Mouse (Mus musculus) hindbrain, embryonic 13.5 days (tissue): ENCODE measurements around the gene Smco1. TPM values are rescaled to one million over a fixed set of nuclear protein-coding genes. Genes with fewer than 3 reads are reported as not detected.

Source experiments
- ATAC-seq: fragments of 200-750 bp; cut with Nextera tagmentation; 2 replicates; pipeline ENCODE4 v1.8.0; 2017; ENCODE audit warnings: moderate TSS enrichment; ENCODE audit not compliant: low FRiP score
- H3K27ac ChIP-seq: fragments of 300-500 bp; sonication (generic); 2 replicates; pipeline ENCODE4 v1.5.1; 2015; ENCODE audit warnings: inconsistent platforms, mild to moderate bottlenecking, moderate library complexity
- H3K27me3 ChIP-seq: fragments of 300-500 bp; sonication (generic); 2 replicates; pipeline ENCODE4 v1.6.1; 2015; ENCODE audit warnings: mild to moderate bottlenecking, inconsistent platforms
- H3K36me3 ChIP-seq: fragments of 300-500 bp; sonication (generic); 2 replicates; pipeline ENCODE4 v1.6.1; 2015; ENCODE audit warnings: mild to moderate bottlenecking, inconsistent platforms
- H3K4me1 ChIP-seq: fragments of 300-500 bp; sonication (generic); replicated peaks from 2 replicates; pipeline ENCODE4 v1.6.1; 2015; ENCODE audit warnings: inconsistent platforms
- H3K4me2 ChIP-seq: fragments of 300-500 bp; sonication (generic); 2 replicates; pipeline ENCODE4 v1.6.1; 2015; ENCODE audit warnings: inconsistent platforms, mild to moderate bottlenecking, moderate library complexity
- H3K4me3 ChIP-seq: fragments of 300-500 bp; sonication (generic); 2 replicates; pipeline ENCODE4 v1.5.1; 2015; ENCODE audit warnings: mild to moderate bottlenecking, inconsistent platforms
- H3K9ac ChIP-seq: fragments of 300-500 bp; sonication (generic); 2 replicates; pipeline ENCODE4 v1.6.1; 2015; ENCODE audit warnings: mild to moderate bottlenecking, inconsistent platforms
- H3K9me3 ChIP-seq: fragments of 300-500 bp; sonication (generic); 2 replicates; pipeline ENCODE4 v1.6.1; 2016; ENCODE audit warnings: inconsistent platforms
- WGBS: fragments of 180-500 bp; shearing (Covaris S2); methylation state at CpG from one replicate; pipeline ENCODE4 v1.1.7; 2015; 5-methylcytosine and 5-hydroxymethylcytosine counted together
- microRNA counts: library from miRNA; unstranded; fragments of <30 nt; microRNA quantifications from one replicate; lab custom pipeline; 2016
- microRNA-seq: library from miRNA; unstranded; fragments of <30 nt; microRNA quantifications from one replicate; pipeline ENCODE4, GENCODE M21; 2016
- polyA plus RNA-seq: library from polyadenylated mRNA; unstranded; fragments of >200 nt; fragmentation: Nextera tagmentation; extraction: Ambion mirVana; gene quantifications from 2 replicates; pipeline ENCODE4 v1.2.1, GENCODE M21; 2015

Gene Smco1
- polyA plus RNA-seq, 1 experiment from 2014 or later: 0.16 TPM

GRCm38 (mm10) chr16:32316601-32317000 is 45.3 kb downstream of the Smco1 start:
- peaks cover 8% of the 10 kb centered on the region; the same call in 1 of the 2 replicates for H3K4me1 ChIP-seq
- H3K4me3 ChIP-seq: no peak overlapping the region
- no peak overlapping the region for H3K4me2 ChIP-seq
- no peak overlapping the region for H3K9ac ChIP-seq
- no peaks in the 10 kb centered on the region for H3K36me3 ChIP-seq
- no peak for ATAC-seq
- no peak overlapping the region for H3K27ac ChIP-seq
- H3K9me3 ChIP-seq: no peaks in the 10 kb centered on the region
- 73% methylated on average over 2 of the region's 2 CpGs for WGBS
- no peaks in the 10 kb centered on the region for H3K27me3 ChIP-seq

GRCm38 (mm10) chr16:32323953-32324352 is 52.7 kb downstream of the Smco1 start:
- Histone ChIP-seq H3K9me3 (no peaks in the 10 kb centered on the region), H3K27me3 (no peaks in the 10 kb centered on the region), H3K36me3 (no peaks in the 10 kb centered on the region), H3K27ac (no peak overlapping the region), H3K9ac (no peak overlapping the region), H3K4me2 (no peak overlapping the region), H3K4me3 (no peak overlapping the region), H3K4me1 (no peaks in the 10 kb centered on the region)
- WGBS: 42% methylated on average over 7 of the region's 7 CpGs
- ATAC-seq: no peak

MicroRNA genes within 50 kb of the gene (microRNA counts, 519-probe panel; counts per million panel counts)
- microRNA mmu-miR-1946a (lab: Ali Mortazavi, UCI): 51.3 counts per million

Small RNA genes lying within 50 kb of the gene (microRNA-seq; reads per million reads assigned to microRNA genes)
- gene Mir1946a: not detected

Other genes with a start within 250 kb of the Smco1 start
- 35.3 and 36.2 TPM in 2 replicates for gene Pak2, start 192.1 kb upstream of the Smco1 start, polyA plus RNA-seq
- gene Pigx, start 171.7 kb upstream of the Smco1 start, polyA plus RNA-seq: 131 and 132 TPM in 2 replicates
- gene Cep19, start 171.7 kb upstream of the Smco1 start, polyA plus RNA-seq: 48.4 and 52.0 TPM in 2 replicates
- gene Nrros, start 105.9 kb upstream of the Smco1 start, polyA plus RNA-seq: 7.3 and 8.8 TPM in 2 replicates
- not detected in 2 replicates for gene Bex6, start 91.6 kb upstream of the Smco1 start, polyA plus RNA-seq
- gene Fbxo45, start 24.3 kb upstream of the Smco1 start, polyA plus RNA-seq: 7.6 and 8.2 TPM in 2 replicates
- gene Wdr53, start 24.2 kb upstream of the Smco1 start, polyA plus RNA-seq: 17.1 and 17.4 TPM in 2 replicates
- 28.4 and 29.1 TPM in 2 replicates for gene Rnf168, start 6.0 kb downstream of the Smco1 start, polyA plus RNA-seq
- 28.5 and 29.0 TPM in 2 replicates for gene Ubxn7, start 60.8 kb downstream of the Smco1 start, polyA plus RNA-seq
- gene Tm4sf19, start 129.0 kb downstream of the Smco1 start, polyA plus RNA-seq: not detected in 2 replicates
- gene Tctex1d2, start 148.2 kb downstream of the Smco1 start, polyA plus RNA-seq: 35.4 and 36.6 TPM in 2 replicates
- 45.4 and 48.2 TPM in 2 replicates for gene Pcyt1a, start 159.5 kb downstream of the Smco1 start, polyA plus RNA-seq
- gene Slc51a, start 216.4 kb downstream of the Smco1 start, polyA plus RNA-seq: 0.13 and 0.26 TPM in 2 replicates
- 0.35 TPM in 1 of 2 replicates, not detected in the other for gene Zdhhc19, start 224.8 kb downstream of the Smco1 start, polyA plus RNA-seq